Mouse (Mus musculus) thymus, adult 2 months (tissue): ENCODE data around the gene Ppp3cb.

Source experiments
- CTCF ChIP-seq: fragments of 200-500 bp; IDR thresholded peaks from 2 replicates; pipeline ENCODE4 v1.5.1; 2012; ENCODE audit warnings: mild to moderate bottlenecking, control low read depth, low read length, moderate library complexity, borderline replicate concordance; ENCODE audit not compliant: control insufficient read depth, poor library complexity, insufficient read depth; ENCODE audit errors: extremely low read depth
- POLR2A ChIP-seq: fragments of 200-500 bp; IDR thresholded peaks from 2 replicates; pipeline ENCODE4 v1.6.1; 2012; ENCODE audit warnings: mild to moderate bottlenecking, low read length, control low read depth, moderate library complexity; ENCODE audit not compliant: control insufficient read depth, poor library complexity, insufficient read depth; ENCODE audit errors: extremely low read depth

DNA sequence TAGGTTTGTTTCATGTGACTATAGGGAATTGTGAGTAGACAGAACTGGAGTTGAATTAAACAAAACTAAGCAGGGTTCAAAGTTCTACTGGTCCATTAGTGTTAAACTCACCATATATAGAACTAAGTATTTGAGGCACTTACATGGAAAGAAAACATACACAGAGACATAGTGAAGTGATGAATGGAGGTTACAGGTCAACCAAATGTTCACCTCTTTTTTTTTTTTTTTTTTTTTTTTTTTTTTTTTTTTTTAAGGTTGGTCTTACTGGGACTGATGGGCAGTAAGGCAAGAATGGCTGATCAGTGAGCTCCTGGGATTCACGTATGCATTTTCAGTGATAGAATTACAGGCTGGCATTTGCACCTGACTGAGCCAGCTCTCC lies 66.2 kb downstream of the Ppp3cb start:
- no peak for TF ChIP-seq CTCF
- no peak for TF ChIP-seq POLR2A
